ENCODE assay signal across 1 mouse cellular context in the genomic region with DNA sequence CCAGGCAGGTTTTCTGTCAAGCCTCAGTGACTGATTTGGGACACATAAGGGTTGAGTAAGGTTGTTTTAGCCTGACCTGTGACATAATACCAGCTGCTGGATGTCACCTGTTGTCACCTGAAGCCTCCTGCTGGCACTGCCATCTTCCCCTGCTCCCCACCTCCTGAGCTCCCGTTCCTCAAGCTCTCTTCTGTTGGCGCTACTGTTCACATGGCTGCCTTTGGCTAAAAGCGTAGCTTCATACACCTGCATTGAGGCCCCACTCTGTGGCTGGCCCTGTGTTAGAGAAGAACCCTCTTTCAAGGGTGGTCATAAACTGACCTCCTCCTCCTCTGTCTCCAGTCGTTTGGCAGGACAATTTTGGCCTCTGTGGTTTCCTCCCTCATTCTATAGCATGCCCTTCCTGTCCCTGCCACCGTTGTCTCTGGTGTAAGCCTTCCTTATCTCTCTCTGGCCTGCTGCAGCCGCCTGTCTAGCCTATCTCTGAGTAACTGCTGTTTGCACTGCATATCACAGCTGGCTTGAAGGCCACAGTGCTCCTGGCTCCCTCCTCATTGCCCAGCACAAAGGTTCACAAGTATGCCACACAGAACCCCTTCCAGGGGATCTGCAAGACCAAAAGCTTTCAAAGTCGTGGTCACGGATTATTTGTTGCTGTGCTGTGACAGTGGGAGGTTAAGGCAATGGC.
TF ChIP-seq lines count a peak whose summit lies in the region.

No protein-coding gene starts in this region.

TF ChIP-seq in MEL, 35 proteins besides CTCF, POLR2A, EP300 and RAD21 (continued from another document):
- TF ChIP-seq MAFK (IDR thresholded peaks at IDR 0.05; ENCODE audit: borderline replicate concordance, low read depth, low read length) = peak; percentile 71; the same call in 1 of the 2 replicates
- peak; percentile 43; the same call in 1 of the 2 replicates for TF ChIP-seq KAT2A (conservative IDR thresholded peaks at IDR 0.05; ENCODE audit: low read depth, low read length)
- no peak for TF ChIP-seq CHD1 (IDR thresholded peaks at IDR 0.05; ENCODE audit: low read depth, low read length)
- TF ChIP-seq MYC (IDR thresholded peaks at IDR 0.05; ENCODE audit: low read depth, low read length) = peak; percentile 85
- peak; percentile 100 for TF ChIP-seq TCF12 (IDR thresholded peaks at IDR 0.05; ENCODE audit: low read depth, low read length)
- peak; percentile 73; the same call in 1 of the 2 replicates for TF ChIP-seq MYB (IDR thresholded peaks at IDR 0.05; ENCODE audit: low read depth, low read length)
- no peak; the same call in 1 of the 2 replicates for TF ChIP-seq ZMIZ1 (IDR thresholded peaks at IDR 0.05; ENCODE audit: low read depth, low read length)
- TF ChIP-seq MAX (IDR thresholded peaks at IDR 0.05; ENCODE audit: low read length) = peak; percentile 72
- TF ChIP-seq ZKSCAN1 (IDR thresholded peaks at IDR 0.05; ENCODE audit: low read depth, low read length) = no peak
- TF ChIP-seq ZNF384 (IDR thresholded peaks at IDR 0.05; ENCODE audit: low read depth, low read length) = 0 out of 2 replicates have a peak, but pooled peaks have one; percentile 3
- TF ChIP-seq CHD2 (IDR thresholded peaks at IDR 0.05; ENCODE audit: low read length) = peak; percentile 14; the same call in 1 of the 2 replicates
- peak; percentile 64 for TF ChIP-seq MXI1 (IDR thresholded peaks at IDR 0.05; ENCODE audit: low read depth, low read length)
- no peak for TF ChIP-seq POLR2AphosphoS5 (IDR thresholded peaks at IDR 0.05; ENCODE audit: borderline replicate concordance, low read depth, low read length)
- TF ChIP-seq MAZ (IDR thresholded peaks at IDR 0.05; ENCODE audit: low read depth, low read length) = peak; percentile 81; the same call in 1 of the 2 replicates
- TF ChIP-seq TBP (IDR thresholded peaks at IDR 0.05; ENCODE audit: low read depth, low read length) = 0 out of 2 replicates have a peak, but pooled peaks have one; percentile 27
- TF ChIP-seq UBTF (IDR thresholded peaks at IDR 0.05; ENCODE audit: borderline replicate concordance, insufficient read depth, low read depth, low read length) = no peak
- no peak for TF ChIP-seq NELFE (IDR thresholded peaks at IDR 0.05; ENCODE audit: low read depth, low read length)
- TF ChIP-seq BHLHE40 (IDR thresholded peaks at IDR 0.05; ENCODE audit: borderline replicate concordance, low read depth, low read length) = peak; percentile 57; the same call in 1 of the 2 replicates
- TF ChIP-seq GATA1 (IDR thresholded peaks at IDR 0.05; ENCODE audit: low read depth, low read length) = peak; percentile 98
- TF ChIP-seq E2F4 (IDR thresholded peaks at IDR 0.05; ENCODE audit: borderline replicate concordance, low read depth, low read length) = no peak
- TF ChIP-seq TAL1 (IDR thresholded peaks at IDR 0.05; ENCODE audit: low read length) = peak; percentile 100
- no peak for TF ChIP-seq SMC3 (IDR thresholded peaks at IDR 0.05; ENCODE audit: low read depth, low read length)
- no peak for TF ChIP-seq USF2 (IDR thresholded peaks at IDR 0.05; ENCODE audit: borderline replicate concordance in 1 of 2, insufficient read depth in 1 of 2, low read depth in 1 of 2, low read length in 2 of 2)
- no peak for TF ChIP-seq GABPA (IDR thresholded peaks at IDR 0.05; ENCODE audit: low read depth, low read length)
- 0 out of 2 replicates have a peak, but pooled peaks have one; percentile 30 for TF ChIP-seq ELF1 (IDR thresholded peaks at IDR 0.05; ENCODE audit: low read depth, low read length)
- 0 out of 2 replicates have a peak, but pooled peaks have one; percentile 47 for TF ChIP-seq HCFC1 (IDR thresholded peaks at IDR 0.05; ENCODE audit: low read depth, low read length)
- TF ChIP-seq JUND (IDR thresholded peaks at IDR 0.05; ENCODE audit: low read depth, low read length) = peak; percentile 58; the same call in 1 of the 2 replicates
- TF ChIP-seq RCOR1 (IDR thresholded peaks at IDR 0.05; ENCODE audit: low read depth, low read length) = peak; percentile 91
- TF ChIP-seq MEF2A (IDR thresholded peaks at IDR 0.05; ENCODE audit: extremely low read depth, insufficient replicate concordance, low read depth, low read length, poor library complexity, severe bottlenecking) = no peak
- peak; percentile 99 for TF ChIP-seq ETS1 (IDR thresholded peaks at IDR 0.05; ENCODE audit: low read depth, low read length)
- no peak for TF ChIP-seq ZC3H11A (IDR thresholded peaks at IDR 0.05; ENCODE audit: low read depth, low read length)
TF ChIP-seq in MEL: peak in this region for 20.
